Mouse (Mus musculus): ENCODE results near the gene AB124611.

Gene AB124611

DNA sequence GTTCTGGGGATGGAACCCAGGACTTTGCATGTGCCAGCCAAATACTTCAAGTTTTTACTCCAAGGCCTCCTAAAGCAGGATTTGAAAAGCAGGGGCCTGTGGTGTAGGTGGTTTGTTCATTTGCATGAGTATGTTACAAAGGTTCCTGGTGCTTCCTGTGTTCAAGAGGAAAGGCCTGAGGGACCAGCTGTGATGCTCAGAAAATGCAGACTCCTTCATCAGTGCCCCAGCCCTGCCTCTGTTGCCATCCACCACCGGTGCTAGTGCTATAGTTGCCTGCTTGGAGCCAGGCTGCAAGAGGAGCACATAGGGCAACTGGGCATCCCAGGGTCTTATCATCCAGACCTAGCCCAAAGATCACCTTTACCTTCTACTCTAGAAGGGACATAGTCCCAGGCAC lies 40.6 kb downstream of the AB124611 start:
- Histone ChIP-seq H3K27me3 (ENCODE audit: control insufficient read depth, insufficient read depth, low read length, poor library complexity, severe bottlenecking) (no peaks in the 10 kb centered on the region), H3K36me3 (ENCODE audit: control insufficient read depth, insufficient read depth, low read length, poor library complexity, severe bottlenecking) (peaks cover 7% of the 10 kb centered on the region)
- no peak for DNase-seq (ENCODE audit: low read depth, low spot score)

- Histone ChIP-seq H3K36me3 (ENCODE audit: control insufficient read depth, insufficient read depth, low read length, poor library complexity, severe bottlenecking) (peaks cover 7% of the 10 kb centered on the region), H3K27me3 (ENCODE audit: control insufficient read depth, insufficient read depth, low read length, poor library complexity, severe bottlenecking) (no peaks in the 10 kb centered on the region)
- DNase-seq (ENCODE audit: low read depth, low spot score) = no peak
Measured at GRCm38 (mm10) chr9:21567051-21567450, 41.1 kb downstream of the AB124611 start.

DNA sequence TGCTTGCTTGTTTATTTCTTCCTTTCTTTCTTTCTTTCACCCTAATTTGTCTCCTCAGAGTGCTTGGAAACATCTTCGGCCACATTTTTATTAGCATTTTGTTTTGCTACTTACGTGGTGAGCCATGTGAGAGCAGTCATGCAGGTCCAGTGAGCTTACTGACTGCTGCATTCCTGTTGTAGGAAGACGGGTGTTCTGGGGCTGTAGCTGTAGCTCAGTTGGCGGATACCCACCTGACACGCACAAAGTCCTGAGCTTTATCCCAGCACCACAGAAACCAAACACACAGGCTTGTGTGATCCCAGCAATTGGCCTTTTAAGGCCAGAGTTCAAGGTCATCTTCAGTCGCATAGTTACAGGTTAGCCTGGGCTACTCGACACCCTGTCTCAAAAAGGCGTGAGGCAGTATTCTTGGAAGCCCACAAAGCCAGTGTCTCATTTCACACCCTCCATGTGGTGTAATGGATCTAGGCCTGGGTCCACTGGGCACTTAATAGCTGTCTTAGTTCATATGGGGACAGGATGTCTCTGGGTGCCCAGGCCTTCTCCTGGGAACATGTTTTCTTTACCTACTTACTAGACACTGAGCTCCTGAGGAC lies 42.8 kb downstream of the AB124611 start:
- Histone ChIP-seq H3K27me3 (ENCODE audit: control insufficient read depth, insufficient read depth, low read length, poor library complexity, severe bottlenecking) (no peaks in the 10 kb centered on the region), H3K36me3 (ENCODE audit: control insufficient read depth, insufficient read depth, low read length, poor library complexity, severe bottlenecking) (peaks cover 11% of the 10 kb centered on the region)
- no peak for DNase-seq (ENCODE audit: low read depth, low spot score)

DNA sequence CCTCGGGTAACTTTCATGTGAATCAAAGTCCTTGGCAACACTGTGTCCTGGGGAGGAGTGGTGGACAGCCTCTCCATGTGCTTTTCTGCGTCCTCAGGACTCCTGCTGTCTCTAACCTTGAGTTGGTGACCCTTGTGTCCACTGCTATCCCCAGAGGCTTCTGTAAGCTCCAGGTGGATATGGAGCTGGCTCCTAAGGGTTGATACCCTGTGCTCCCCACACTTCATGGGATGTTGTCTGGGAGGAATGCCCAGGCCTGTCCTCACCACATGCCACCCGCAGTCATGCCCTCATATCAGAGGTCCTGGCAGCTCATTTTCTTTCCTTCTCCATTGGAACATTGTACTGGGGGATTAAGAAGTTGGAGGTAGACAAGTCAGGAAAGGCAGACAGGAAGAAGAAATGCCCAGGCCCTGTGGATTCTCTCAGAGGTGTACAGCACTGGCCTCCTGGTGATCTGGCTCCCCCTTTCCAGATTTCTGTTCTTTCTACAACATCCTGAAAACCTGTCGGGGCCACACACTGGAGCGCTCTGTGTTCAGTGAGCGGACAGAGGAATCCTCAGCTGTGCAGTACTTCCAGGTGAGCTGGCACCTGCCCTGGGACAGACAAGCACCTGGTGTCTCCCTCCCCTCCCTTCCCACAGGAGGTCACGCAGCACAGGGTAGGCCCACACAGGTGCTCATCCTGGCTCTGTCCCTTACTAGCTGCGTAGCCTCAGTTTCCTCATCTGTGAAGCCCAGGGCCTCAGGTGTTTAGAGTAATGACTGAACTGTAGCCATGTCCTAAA lies 48.2 kb downstream of the AB124611 start:
- Histone ChIP-seq H3K27me3 (ENCODE audit: control insufficient read depth, insufficient read depth, low read length, poor library complexity, severe bottlenecking) (no peaks in the 10 kb centered on the region), H3K36me3 (ENCODE audit: control insufficient read depth, insufficient read depth, low read length, poor library complexity, severe bottlenecking) (peaks cover 16% of the 10 kb centered on the region)
- DNase-seq (ENCODE audit: low read depth, low spot score) = no peak

- Histone ChIP-seq H3K27me3 (ENCODE audit: control insufficient read depth, insufficient read depth, low read length, poor library complexity, severe bottlenecking) (no peaks in the 10 kb centered on the region), H3K36me3 (ENCODE audit: control insufficient read depth, insufficient read depth, low read length, poor library complexity, severe bottlenecking) (peaks cover 10% of the 10 kb centered on the region)
- DNase-seq (ENCODE audit: low read depth, low spot score) = no peak
Measured at GRCm38 (mm10) chr9:21575253-21575652, 49.3 kb downstream of the AB124611 start.

DNA sequence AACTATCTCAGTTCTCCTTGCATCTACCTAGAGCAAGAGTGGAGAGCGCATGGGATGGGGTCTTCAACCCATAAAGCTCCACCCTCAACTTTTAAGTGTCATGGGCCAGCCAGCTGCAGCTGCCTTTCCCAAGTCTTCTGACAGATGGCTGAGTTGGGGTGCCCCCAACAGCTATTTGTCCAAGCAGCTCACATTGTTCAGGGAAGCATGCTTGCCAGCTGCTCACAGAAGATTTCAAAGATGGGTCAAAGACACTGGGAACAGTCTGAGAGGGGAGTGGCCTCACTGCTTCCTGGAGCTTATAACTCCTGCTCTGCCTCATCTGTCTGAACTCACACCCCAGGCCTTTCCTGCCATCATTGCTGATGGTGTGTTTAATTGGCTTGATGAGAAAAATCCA lies 50.3 kb downstream of the AB124611 start:
- H3K27me3 ChIP-seq (ENCODE audit: control insufficient read depth, insufficient read depth, low read length, poor library complexity, severe bottlenecking) = no peaks in the 10 kb centered on the region
- H3K36me3 ChIP-seq (ENCODE audit: control insufficient read depth, insufficient read depth, low read length, poor library complexity, severe bottlenecking) = peaks cover 10% of the 10 kb centered on the region
- no peak for DNase-seq (ENCODE audit: low read depth, low spot score)

- Histone ChIP-seq H3K36me3 (ENCODE audit: control insufficient read depth, insufficient read depth, low read length, poor library complexity, severe bottlenecking) (peaks cover 5% of the 10 kb centered on the region), H3K27me3 (ENCODE audit: control insufficient read depth, insufficient read depth, low read length, poor library complexity, severe bottlenecking) (no peaks in the 10 kb centered on the region)
- DNase-seq (ENCODE audit: low read depth, low spot score) = no peak
Measured at GRCm38 (mm10) chr9:21578226-21578625, 52.2 kb downstream of the AB124611 start.

DNA sequence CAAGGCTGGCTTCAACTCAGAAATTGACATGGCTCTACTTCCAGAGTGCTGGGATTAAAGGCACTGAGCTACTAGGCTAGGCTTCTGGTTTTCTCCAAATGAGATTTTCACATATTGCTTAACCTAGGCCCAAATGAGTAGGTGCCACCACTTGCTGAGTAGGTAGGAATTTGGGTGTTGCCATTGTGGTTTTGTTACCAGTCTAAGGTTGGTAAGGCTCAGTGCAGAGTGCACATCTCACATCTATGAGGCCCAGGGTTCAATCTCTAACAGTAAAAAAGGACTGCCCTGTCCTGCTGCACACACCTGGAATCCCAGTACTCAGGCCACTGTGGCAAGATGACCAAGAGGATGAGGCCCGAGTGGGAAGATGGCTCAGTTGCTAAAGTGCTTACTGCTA lies 59.4 kb downstream of the AB124611 start:
- DNase-seq (ENCODE audit: low read depth, low spot score) = no peak
- Histone ChIP-seq H3K36me3 (ENCODE audit: control insufficient read depth, insufficient read depth, low read length, poor library complexity, severe bottlenecking) (peaks cover 11% of the 10 kb centered on the region), H3K27me3 (ENCODE audit: control insufficient read depth, insufficient read depth, low read length, poor library complexity, severe bottlenecking) (no peaks in the 10 kb centered on the region)

DNA sequence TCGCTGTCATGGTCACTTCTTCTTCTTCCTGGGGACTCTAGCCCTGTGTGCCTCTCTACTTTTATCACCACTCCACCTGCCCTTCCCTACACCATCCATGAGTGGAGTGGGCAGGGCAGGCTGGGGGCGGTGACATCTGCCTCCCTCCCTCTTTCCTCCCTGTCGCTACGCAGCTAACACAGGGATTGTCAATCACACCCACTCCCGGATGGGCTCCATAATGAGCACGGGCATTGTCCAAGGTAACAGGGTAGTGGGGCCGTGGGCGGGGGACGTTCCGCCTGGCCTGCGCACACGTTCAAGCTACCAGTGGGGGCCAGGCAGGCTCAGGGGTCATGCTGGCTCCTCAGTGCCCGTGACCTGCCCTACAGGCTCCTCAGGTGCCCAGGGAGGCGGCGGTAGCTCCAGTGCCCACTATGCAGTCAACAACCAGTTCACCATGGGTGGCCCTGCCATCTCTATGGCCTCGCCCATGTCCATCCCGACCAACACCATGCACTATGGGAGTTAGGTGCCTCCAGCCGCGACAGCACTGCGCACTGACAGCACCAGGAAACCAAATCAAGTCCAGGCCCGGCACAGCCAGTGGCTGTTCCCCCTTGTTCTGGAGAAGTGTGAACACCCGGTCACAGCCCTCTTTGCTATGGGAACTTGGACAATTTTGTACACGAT lies 61.8 kb downstream of the AB124611 start:
- no peaks in the 10 kb centered on the region for H3K27me3 ChIP-seq (ENCODE audit: control insufficient read depth, insufficient read depth, low read length, poor library complexity, severe bottlenecking)
- peaks cover 11% of the 10 kb centered on the region for H3K36me3 ChIP-seq (ENCODE audit: control insufficient read depth, insufficient read depth, low read length, poor library complexity, severe bottlenecking)
- no peak for DNase-seq (ENCODE audit: low read depth, low spot score)

GRCm38 (mm10) chr9:21588350-21588749 lies 62.4 kb downstream of the AB124611 start:
- peaks cover 9% of the 10 kb centered on the region for H3K36me3 ChIP-seq (ENCODE audit: control insufficient read depth, insufficient read depth, low read length, poor library complexity, severe bottlenecking)
- H3K27me3 ChIP-seq (ENCODE audit: control insufficient read depth, insufficient read depth, low read length, poor library complexity, severe bottlenecking) = no peaks in the 10 kb centered on the region
- no peak for DNase-seq (ENCODE audit: low read depth, low spot score)

DNA sequence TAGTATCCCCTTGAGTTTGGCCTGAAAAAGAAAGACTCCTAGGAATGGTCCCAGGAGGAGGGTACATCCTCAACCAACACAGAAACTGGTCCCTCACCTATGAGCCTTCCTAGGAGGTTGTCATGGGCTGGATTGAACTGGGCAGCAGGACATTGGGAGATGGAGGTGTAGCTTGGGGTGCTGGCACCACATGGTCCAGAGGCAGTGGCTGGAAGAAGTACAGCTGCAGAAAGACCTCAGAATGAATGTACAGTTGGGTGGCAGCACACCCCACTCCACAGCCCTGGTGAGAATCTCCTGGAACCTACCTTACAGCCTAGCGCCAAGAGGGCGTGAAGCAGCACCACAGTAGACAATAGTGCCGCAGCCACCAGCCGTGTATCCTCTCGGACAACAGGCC lies 63.6 kb downstream of the AB124611 start:
- no peak for DNase-seq (ENCODE audit: low read depth, low spot score)
- H3K27me3 ChIP-seq (ENCODE audit: control insufficient read depth, insufficient read depth, low read length, poor library complexity, severe bottlenecking) = no peaks in the 10 kb centered on the region
- peaks cover 9% of the 10 kb centered on the region for H3K36me3 ChIP-seq (ENCODE audit: control insufficient read depth, insufficient read depth, low read length, poor library complexity, severe bottlenecking)

DNA sequence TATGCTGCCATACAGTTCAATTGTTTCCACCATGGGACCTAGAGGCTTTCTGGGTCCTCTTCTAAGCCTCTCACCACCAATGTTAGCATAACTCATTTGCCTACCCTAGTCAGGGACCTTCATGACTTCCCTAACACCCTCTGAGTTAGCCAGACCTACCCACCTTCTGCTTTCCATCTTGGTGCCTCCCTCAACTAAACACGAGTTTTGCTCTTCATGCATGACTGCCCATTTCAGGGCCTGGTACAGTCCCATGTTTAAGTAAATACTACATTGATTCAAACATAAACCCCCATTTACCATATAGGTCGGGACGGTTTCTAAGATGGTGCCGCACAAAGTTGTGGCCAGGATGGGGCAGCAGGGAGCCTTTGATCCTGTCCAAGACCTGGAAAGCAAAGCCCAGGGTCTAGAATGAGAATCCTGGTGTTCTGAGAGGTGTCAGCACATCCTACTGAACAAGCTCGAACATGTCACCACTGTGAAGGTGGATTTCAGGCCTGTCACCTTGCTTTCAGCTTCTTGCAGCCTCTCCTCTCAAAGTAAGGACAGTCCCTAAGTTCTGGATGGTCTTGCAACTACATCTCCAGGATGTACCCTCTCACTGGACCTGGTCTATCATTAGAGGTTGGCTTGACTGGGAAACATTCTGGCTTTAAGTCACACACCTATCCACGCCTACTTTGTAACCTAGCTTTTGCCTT lies 65.3 kb downstream of the AB124611 start:
- Histone ChIP-seq H3K36me3 (ENCODE audit: control insufficient read depth, insufficient read depth, low read length, poor library complexity, severe bottlenecking) (peaks cover 7% of the 10 kb centered on the region), H3K27me3 (ENCODE audit: control insufficient read depth, insufficient read depth, low read length, poor library complexity, severe bottlenecking) (no peaks in the 10 kb centered on the region)
- DNase-seq (ENCODE audit: low read depth, low spot score) = peak; percentile 72

DNA sequence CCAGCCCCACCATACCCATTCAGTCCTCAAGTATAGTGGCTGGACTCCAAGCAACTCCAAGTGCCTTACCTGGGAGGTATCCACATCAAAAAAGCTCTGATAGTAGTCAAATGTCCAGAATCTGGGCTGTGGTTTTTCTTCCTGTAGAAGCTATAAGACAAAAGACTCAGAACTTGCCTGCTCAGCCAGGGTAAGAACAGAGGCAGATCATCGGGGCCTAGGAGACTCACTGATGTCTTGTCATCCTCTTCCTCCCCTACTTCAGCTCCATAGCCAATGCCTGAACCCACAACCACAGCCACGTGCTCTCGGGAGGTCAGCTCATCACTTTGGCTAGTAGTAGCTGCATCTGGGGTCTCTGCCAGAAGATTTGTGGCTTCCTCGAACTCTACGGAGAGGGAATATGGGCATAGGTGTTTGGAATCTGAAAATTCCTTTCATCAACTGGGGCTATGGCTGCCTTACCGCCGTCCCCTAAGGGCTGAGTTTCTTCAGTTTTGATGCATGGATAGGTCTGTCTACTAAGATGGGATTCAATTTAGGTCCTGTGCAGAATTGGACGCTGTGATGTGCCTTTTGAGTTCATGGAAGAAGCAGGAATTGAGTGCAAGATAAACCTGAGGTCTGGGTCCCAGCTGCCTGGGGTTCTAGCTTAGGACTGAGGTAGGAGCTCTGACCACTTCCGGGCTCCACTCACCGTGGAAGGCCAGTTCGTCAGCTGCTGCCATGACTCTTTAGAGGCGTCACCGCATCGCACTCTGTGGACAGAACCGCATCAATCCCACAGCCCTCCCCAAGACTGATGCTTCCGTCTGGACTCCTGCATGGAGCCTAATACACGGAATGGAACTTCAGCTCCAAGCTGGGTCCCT lies 66.1 kb downstream of the AB124611 start:
- Histone ChIP-seq H3K27me3 (ENCODE audit: control insufficient read depth, insufficient read depth, low read length, poor library complexity, severe bottlenecking) (no peaks in the 10 kb centered on the region), H3K36me3 (ENCODE audit: control insufficient read depth, insufficient read depth, low read length, poor library complexity, severe bottlenecking) (peaks cover 7% of the 10 kb centered on the region)
- DNase-seq (ENCODE audit: low read depth, low spot score) = no peak

- peak; percentile 96 for DNase-seq (ENCODE audit: low read depth, low spot score)
- Histone ChIP-seq H3K36me3 (ENCODE audit: control insufficient read depth, insufficient read depth, low read length, poor library complexity, severe bottlenecking) (peaks cover 4% of the 10 kb centered on the region), H3K27me3 (ENCODE audit: control insufficient read depth, insufficient read depth, low read length, poor library complexity, severe bottlenecking) (no peaks in the 10 kb centered on the region)
Measured at GRCm38 (mm10) chr9:21592703-21593121, 66.7 kb downstream of the AB124611 start, which contains the start of the genes Timm29 and Yipf2. Timm29 (plus strand) TSS chr9:21592722. Yipf2 (minus strand) TSS chr9:21592828.

All from splenic B cell, adult 2 months (primary cell).